Mouse (Mus musculus) gonadal fat pad, adult 2 months (tissue): ENCODE data around the gene Ccdc190. TPM values are rescaled to one million over a fixed set of nuclear protein-coding genes. Genes with fewer than 3 reads are reported as not detected.

ENCODE experiments used
- DNase-seq: peaks from one replicate; pipeline ENCODE4 v3.0.0-alpha.2; 2012; ENCODE audit warnings: low read depth
- polyA plus RNA-seq: library from polyadenylated mRNA; depleted of rRNA; stranded (reverse); fragments of >200 nt; gene quantifications from 2 replicates; pipeline ENCODE4 v1.2.3, GENCODE M21; 2012; rRNA removed

The Ccdc190 gene
- polyA plus RNA-seq: 0.24 TPM in 2 replicates

DNA sequence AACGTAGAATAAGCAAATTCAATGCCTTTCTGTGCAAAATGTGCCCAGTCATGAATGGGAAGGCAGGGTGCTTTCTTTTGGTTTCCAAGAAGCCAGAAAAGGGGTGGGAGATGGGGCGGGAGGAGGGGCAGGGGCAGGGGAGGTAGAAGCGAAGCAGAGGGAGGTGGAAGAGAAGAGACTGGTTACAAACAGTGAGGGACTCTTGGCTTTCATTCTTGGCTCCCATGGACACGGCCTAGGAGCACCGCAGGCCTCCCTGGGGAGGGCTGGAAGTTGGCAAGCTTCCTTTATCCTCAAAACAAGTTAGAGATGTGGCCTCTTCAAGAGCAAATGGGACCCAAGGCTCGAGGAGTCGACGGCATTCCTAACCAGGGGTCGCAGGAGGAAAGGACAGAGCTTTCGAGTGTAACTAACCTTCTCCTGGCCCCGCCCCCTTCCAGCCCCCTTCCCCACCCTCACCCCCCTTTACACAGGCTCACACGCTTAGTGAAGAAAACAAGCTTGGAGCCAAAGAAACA is at the start of gene Ccdc190:
Ccdc190 (plus strand) TSS at position 195 of the 518 bp plus-strand sequence.
- DNase-seq: no peak

- DNase-seq: no peak
Observed at GRCm38 (mm10) chr1:169879060-169879459, 49.4 kb upstream of the Ccdc190 start.

DNA sequence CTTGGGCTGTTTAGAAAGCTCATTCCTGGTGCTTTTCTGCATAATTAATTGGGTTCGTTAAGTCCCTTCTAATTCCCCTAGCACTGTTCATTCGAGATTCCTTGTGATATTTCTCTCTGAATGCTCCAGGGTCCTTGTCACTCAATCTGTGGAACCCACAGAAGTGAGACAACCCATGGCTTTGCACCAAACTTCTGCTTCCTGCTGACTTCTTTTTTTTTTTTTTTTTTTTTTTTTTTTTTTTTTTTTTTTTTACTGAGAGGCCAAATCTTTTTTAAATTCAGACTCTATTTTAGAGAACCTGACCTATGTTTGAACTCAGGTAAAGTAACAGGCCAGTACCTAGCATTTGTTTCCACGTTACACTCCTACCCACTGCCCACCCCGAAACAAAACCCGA is 48.3 kb upstream of the Ccdc190 start:
- no peak for DNase-seq

GRCm38 (mm10) chr1:169883081-169883565 is 45.3 kb upstream of the Ccdc190 start:
- no peak for DNase-seq

- DNase-seq: no peak
Observed at GRCm38 (mm10) chr1:169889250-169889649, 39.2 kb upstream of the Ccdc190 start.

GRCm38 (mm10) chr1:169893976-169894375 is 34.5 kb upstream of the Ccdc190 start:
- no peak for DNase-seq

GRCm38 (mm10) chr1:169895686-169896085 is 32.8 kb upstream of the Ccdc190 start:
- DNase-seq: no peak

GRCm38 (mm10) chr1:169897916-169898315 is 30.5 kb upstream of the Ccdc190 start:
- no peak for DNase-seq

DNA sequence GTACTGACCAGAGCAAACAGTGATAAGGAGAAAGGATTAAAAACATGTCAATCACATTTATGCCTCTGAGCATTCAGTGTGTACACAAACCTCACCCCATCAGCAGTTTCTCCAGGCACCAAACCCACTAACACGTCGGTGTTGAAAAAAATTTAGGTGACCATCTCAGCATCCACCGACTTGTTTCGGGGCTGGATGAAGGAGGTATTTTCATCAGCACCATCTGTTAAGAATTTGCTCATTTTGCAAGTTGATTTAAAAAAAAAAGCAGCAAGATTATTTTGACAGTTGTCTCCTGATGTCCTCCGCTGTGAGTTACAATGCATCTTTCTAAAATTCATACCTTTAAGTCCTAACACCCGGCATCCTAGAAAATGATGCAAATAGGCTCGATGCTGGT is 29.8 kb upstream of the Ccdc190 start:
- DNase-seq: no peak

DNA sequence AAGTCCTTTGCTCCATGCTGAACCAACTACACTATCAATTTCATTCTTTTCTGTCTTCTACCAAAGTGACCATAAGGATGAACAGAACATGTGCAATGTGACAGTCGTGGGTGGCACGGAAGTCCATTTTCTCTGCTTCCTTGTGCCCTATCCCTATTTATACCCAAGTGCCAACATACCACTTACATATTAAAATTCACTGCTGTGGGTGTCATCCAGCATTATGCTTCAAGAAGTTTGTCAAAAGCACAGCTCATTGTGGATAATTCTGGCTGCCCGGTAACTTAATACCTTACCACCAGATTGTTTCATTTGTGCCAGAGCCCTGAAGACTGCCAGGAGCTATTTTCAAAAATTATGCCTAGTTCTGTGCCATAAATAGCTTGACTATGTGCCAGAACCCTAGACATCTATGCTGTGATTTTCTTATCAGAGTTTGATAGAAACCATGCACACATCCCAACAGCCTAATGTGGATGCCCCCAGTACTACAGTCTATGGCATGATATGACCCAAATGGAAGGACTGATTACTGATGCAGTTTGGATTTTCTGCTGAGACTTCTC is 27.6 kb upstream of the Ccdc190 start:
- DNase-seq: no peak

DNA sequence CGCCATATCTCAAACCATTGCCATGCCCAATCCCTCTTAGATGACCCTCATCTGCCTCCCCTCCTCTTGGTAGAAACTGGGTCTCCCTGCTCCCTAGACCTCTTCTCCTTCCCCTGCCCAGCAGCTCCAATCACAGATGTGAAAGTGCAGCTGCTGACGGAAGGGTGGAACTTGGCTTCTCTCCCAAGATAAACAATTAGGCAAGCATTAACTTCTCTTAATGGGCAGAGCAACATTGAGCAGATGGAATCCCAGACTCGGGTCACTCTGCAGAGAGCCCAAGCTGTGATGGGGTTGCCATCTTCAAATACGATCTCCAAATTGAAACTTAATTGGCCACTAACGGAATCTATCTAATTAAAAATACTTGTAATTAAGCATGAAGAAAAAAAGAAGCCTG is 19.3 kb upstream of the Ccdc190 start:
- no peak for DNase-seq

GRCm38 (mm10) chr1:169909659-169910058 is 18.8 kb upstream of the Ccdc190 start:
- no peak for DNase-seq

DNA sequence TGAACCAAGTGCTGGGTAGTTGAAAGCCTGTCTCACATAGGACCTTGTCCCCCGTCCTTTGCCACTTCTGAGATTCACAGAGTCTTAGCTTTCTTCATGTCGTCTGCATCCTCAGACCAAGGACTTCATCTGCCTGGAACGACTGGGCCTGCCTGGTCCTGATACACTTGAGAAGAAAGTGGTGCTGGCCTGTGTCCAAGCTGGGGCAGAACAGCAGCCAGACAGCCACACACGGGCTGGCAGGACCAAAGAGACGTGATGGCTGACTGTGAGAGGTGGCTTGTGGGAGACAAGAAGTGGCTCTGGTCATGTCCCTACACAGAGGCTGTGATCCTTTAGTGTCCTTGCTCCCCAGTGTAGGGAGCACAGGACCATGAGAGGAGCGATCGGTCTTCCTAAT is 17.7 kb upstream of the Ccdc190 start:
- DNase-seq: no peak

DNA sequence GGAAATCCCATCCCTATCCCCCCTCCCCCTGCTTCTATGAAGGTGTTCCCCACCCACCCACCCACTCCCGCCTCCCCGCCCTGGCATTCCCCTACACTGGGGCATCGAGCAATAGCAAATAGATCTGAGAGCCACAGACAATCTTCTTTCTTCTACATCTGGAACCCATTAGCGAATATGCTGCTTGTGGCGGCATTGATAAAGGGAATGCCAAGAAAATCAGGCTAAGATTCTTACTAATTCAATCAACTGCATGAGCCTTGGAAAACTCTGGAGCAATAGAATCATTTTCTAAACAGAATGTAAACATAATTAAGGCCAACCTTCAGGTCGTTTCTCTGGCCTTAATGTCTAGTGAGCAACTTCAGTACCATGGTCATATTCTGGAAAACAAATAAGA is 16.9 kb upstream of the Ccdc190 start:
- no peak for DNase-seq

- DNase-seq: no peak
Observed at GRCm38 (mm10) chr1:169916659-169917058, 11.8 kb upstream of the Ccdc190 start.

DNA sequence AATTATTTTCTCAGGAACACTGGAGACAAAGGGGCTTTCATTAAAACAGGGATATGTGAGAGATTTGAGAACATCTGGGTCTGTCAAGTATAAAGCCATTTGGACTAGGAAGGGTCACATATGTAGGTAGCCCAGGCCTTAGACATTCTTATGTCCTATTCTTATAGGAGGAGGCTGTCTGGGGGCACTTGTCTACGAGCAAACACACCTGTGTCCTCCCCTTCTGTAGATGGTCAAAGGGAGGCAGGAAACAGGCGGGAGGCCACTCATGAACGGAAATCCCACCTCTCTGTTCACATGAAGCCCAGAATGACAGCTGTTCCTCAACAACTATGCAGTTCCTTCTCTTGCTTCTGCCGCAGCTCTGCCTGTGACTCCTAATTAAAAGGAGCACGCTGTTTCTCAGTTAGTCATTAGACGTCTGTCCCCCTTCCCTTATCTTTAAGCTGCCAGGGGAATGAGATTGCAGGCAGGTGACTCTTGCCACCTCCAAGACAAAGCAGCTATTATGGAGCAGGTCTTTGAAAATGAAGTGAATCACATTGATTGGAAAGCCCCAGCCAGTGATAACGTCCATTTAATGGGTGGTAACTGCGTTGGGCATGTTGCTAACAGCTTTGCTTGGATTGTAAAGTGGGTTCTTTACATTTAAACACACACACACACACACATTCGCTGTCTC is 11.2 kb upstream of the Ccdc190 start:
- DNase-seq: no peak

DNA sequence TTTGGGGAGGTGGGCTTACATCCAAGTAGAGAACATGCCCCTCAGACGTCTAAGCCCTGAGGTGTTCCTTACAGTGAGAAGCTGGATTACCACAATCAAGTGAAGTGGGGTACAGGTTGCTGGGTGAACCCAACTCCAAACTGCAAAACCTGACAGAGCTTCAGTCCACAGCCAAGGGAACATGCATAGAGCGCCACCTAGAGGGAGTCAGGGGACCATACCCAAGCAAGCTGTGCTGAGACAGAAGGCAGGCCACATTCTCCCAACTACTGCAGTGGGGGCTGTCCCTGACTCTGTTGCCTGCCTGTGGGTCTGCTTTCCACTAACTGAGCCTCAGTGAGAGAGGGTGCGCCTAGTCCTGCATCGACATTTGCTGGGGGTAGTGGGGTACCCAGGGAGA is 10.4 kb upstream of the Ccdc190 start:
- no peak for DNase-seq

DNA sequence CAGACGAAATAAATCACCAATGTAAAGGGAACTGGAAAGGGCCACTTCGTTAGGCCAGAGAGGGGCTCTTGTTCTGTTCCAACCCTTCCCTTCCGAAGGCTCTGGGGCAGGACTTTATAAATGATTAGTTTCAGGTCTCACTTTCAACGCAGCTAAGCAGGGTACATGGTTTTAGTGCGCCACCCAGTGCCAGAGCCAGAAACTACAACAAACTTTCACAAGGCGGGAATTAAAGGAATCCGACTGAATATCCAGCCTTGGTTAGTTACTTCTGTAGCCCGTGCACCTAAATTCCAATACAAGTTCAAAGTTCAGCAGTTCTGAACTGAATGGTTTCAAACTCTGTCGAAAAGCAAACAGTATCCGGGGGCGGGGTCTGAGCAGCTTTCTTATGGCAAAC is 9.2 kb upstream of the Ccdc190 start:
- DNase-seq: no peak

- DNase-seq: no peak
Observed at GRCm38 (mm10) chr1:169921710-169922211, 6.7 kb upstream of the Ccdc190 start.

GRCm38 (mm10) chr1:169924567-169924966 is 3.9 kb upstream of the Ccdc190 start:
- no peak for DNase-seq

GRCm38 (mm10) chr1:169927753-169928369 is 587 bp upstream of the Ccdc190 start:
- DNase-seq: no peak

DNA sequence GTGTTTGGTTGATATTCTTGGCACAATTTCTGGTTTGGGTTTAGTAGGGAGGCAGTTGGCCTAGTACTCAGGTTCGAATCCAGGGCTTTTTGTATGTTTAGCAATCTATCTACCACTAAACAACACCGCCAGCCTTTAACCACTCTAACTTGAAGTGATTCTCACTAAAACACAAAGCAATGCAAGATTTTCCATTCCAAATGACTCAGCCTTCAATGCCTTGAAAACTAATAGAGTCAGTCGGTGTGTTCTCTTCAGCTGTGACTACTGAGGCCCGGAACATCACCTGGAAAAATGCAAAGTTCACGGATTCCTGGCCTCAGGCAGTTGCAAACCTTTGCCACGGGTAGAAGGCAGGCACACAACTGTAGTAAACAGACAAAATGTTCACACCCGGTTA is 3.2 kb downstream of the Ccdc190 start:
- no peak for DNase-seq
